Mouse (Mus musculus): ENCODE measurements around the gene Hoxd8.
A peak's percentile ranks its signal among the peaks of the same experiment; 100 is the strongest.

The Hoxd8 gene

DNA sequence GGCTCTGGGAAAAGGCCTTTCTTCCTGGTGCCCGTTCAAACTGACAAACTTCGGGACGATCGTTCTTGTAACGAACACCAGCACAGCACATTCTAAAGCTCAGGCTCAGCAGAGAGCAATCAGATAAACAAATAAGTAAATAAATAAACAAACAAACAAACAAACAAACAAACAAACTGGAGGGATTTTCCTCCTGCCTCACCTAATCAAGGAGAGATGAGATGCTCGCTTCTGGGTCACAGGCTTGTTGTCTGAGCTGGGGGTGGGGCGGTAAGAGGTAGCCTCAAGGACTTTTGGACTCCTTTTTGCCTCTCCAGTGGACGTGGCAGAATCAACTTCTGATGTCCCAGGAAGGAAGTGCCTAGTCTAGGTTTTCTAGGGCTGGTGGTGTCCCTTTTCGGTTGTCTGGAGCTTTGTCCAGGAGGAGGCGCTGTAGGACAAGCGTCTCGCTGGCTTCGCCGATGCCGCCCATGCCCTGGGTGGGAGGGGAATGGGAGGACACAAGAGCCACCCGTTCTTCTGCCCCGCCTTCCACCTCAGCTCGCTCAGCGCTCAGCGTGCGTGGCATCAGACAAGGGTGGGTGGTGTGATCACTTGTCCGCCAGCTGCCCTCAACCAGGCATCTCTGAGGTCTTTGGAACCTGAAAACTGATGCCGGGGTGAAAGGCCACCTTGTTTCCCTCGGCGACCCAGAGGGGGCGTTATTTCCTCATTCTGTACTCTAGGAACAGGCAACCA, 11.3 kb downstream of the Hoxd8 start:
- DNase-seq: peak; percentile 54 to 56

DNA sequence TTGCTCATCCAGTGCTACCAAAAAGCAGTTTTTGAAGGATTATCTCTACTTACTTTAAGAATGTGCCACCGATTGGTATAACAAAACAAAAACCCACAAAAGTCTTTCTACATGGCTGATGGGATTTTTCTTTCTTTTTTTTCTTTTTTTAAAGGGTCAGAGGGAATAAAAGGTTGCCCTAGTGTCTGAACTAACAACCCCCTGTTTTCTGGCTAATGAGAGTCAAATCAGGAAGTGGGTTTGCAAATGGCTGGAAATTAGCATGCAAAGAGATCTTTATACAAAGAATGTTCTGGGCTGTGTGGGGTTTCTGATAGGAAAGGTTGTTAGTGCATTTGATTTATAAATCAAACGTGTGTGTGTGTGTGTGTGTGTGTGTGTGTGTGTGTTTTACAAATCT, 16.0 kb downstream of the Hoxd8 start:
- no peak for DNase-seq

DNA sequence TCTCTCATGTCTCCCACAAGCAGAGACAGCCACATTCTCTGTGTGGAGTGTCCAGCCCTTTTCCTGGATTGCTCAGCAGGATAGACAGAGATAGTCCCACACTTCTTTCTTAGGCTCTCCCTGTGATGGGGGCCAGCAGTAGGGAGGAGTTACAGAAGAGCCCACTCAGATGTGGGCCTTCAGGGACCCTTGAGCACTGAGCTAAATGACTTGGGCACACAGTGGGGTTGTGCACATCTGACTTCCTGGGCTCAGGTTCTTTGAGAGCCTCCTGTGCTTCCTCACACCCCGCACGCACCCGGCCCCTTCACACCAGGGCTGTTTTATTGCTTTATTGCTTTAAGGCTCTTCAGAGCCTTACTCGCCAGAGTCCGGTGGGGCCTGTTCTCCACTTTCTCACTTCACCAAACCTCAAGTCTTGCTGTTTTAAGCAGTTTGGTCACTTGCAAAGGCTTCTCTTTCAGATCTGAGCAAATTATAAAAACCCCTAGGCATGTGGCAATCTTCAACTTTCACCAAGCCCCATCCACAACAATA, 16.6 kb downstream of the Hoxd8 start:
- no peak for DNase-seq

DNA sequence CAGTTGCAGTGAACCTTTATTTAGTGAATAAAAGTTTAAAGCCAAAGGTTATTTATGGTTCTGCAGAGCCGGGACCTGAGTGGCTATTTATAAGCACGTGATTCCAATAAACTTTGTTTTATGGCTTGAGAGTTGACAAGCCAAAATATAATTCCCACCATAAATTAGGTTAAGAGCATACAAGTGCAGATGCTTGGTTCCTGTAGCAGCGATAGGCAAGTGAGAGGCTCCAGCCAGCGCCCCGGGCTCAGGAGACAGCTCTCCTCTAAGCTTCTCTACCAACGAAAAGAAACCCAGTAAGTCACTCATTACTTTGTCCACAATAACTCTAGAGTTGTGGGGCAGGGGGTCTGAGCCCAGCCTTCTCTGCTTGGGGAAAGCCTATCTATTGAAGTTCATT, 17.5 kb downstream of the Hoxd8 start:
- DNase-seq: no peak

DNA sequence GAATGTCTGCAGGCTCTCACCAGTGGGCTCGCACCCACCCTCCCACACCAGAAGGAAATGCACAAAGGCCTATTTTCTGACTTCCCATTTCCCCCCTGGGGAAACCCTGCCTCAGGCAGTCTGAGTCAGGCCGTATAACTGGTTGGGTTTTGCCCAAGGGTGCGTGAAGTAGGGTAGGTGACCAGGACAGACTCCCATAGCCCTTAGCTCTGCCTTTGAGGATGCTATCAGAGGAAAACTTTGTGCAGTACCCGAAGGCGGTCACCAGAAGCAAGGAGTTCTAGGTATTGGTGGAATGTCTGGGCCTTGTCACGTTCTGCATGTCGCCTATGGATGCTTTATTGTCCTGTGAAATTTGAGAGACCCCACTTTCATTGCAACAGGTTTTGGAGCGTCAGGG, 18.5 kb downstream of the Hoxd8 start:
- DNase-seq: no peak

DNA sequence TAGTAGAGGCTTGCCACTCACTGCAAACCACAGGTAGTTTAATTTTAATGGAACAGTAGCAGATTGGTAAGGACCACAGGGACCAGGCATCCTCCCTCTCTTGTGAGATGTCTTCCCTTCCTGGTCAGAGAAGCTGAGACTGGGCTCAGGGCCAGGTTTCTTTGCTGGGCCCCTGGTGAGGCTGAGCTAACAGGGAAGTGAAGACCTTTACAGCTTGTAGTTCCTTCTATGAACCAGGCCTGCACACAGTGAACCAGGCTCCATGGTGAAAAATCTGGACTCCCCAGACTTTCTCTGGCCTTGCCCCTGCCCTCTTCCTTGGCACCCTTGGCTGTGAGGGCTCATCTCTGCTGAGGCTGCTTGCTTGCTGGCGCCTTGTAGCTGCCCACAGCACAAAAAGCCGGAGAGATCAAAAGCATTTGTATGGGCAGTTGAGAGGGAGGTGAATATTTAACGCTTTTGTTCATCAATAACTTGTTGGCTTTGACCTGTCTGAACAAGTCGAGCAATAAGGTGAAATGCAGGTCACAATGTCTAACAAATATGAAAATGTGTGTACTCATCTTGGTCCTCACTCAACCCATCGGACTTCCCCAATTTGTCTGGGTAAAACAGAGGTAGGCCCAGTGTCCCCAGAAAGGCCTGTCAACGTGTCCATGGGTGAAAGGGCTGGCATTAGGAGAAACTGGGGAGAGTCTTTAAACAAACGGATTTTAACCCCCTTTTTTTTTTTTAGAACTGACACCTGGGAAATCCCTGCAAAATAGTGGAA, 20.0 kb downstream of the Hoxd8 start:
- no peak for DNase-seq

DNA sequence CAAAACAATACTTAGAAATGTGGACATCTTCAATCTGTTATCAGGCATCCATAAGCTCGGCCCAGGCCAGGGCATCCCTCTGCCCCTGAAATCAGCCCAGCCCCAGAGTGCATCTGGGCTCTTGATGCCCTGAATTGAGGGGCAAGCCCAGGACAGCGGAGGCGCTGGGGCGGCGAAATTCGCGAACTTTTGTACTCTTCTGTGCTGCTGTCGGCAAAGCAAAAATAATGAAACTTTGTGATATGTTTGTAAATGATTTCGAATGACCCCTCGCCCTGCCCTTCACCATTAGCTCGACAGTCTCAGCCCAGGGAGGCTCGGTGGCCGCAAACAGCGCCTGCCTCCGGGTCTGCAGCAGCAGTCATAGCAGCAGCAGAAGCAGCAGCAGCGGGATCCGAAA, 20.8 kb downstream of the Hoxd8 start:
- no peak for DNase-seq

DNA sequence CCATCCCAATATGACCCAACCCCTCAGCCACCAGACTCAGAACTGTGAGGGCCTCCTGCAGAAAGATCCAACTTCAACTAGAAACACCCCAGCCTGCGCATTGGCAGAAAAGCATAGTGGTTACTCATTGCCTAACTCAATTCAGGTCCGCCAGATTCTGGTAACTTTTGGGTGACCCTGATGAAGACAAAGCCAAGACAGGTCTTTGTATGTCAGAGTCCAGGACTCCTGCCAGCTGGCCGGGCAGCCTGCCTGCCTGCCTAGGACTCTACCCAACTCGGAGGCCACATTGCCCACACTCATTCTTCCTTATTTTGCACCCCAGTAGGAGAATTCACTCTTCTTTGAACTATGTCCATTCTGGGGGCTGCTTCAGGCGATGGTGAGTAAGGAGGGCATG, 22.1 kb downstream of the Hoxd8 start, which contains the start of gene Gm28230:
TSS of gene Gm28230 (plus strand) at position 178 of the 400 bp plus-strand sequence.
- DNase-seq: no peak

DNA sequence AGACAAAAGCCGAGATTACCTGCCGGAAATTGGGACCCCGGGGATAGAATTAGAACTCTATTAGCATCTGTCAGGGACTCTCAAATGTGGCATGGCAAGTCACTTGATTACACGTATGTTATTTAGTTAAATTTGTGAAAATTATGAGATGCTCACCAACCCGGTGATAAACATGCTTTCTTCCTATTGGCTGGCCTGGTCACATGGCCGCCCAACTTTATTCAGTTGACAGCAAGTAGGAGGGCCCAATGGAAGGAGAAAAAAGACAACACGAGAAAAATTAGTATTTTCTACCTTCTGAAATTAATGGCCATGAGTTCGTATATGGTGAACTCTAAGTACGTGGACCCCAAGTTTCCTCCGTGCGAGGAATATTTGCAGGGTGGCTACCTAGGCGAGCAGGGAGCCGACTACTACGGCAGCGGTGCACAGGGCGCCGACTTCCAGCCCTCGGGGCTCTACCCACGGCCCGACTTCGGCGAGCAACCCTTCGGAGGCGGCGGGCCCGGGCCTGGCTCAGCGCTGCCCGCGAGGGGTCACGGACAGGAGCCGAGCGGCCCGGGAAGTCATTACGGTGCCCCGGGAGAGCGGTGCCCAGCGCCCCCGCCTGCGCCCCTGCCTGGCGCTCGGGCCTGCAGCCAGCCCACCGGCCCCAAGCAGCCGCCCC, 22.7 kb downstream of the Hoxd8 start:
- DNase-seq: no peak

DNA sequence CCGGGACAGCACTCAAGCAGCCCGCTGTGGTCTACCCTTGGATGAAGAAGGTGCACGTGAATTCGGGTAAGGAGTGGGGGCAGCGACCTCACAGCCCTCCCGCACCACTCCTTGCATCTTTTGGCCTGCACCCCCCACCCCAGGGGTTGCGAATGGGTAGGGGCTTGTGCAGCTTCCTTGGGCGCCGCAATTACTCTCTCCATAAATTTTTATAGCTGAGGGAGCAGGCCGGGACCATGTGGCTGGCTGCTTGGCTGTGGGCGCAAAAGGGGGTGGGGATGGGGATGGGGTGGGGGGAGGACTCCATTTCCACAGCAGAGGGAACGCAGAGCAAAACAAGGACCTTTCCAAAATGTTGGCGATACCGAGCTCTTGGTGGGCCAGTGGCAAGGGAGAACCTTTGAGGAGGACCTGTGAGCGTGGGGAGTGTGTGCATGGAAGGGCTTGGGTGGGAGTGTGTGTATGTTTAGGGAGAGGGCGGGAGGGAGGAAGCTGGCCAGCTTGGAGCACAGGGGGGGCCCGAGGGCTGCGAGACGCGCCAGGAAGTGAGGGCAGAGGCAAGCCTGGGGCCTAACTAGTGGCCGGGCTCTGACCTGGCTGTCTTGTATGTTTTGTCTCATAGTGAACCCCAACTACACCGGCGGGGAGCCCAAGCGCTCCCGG, 23.4 kb downstream of the Hoxd8 start:
- no peak for DNase-seq

DNA sequence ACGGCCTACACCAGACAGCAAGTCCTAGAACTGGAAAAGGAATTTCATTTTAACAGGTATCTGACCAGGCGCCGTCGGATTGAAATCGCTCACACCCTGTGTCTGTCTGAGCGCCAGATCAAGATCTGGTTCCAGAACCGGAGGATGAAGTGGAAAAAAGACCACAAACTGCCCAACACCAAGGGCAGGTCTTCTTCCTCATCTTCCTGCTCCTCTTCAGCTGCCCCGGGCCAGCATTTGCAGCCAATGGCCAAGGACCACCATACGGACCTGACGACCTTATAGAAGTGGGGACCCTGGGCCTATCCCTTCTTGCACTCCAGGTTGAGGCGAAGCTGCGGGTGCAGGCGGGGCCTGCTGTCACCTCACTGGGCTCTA, 23.9 kb downstream of the Hoxd8 start:
- DNase-seq: no peak

DNA sequence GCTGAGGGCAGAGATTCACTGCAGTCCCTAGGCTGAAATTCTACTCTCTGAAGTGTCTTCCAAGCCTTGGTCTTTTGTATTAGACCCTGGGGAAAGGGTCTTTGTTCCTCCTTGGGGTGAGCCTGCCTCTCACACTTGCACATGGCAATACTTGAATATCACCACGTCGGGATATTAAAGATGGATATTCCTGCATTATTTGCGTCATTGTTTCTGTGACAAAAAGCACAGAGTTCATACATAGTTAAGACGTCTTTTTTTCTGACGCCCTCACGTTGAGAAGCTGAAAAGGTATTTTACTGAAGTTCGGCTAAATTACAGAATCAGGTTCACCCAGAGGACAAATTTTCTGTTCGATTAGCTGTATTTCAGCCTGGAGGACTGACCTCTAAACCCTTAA, 25.9 kb downstream of the Hoxd8 start:
- no peak for DNase-seq

DNA sequence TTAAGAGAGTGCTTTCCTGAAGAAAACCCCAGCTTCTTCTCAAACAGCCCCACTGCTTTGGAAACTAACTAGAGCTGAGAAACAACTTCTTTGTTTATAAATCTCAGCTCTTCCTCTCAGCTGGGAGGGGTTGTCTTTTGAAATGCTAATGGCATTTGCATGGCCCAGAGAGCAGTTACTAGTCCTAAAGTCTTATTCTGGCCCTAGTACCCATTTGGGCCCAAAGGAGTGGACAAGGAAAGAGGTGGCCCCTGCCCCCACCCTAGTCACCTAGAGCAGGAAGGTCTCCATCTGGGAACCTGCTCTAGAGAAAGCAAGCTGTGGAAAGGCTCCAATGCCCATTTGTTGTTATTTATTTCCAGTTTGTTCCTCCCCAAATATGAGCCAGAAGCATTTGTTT, 26.6 kb downstream of the Hoxd8 start:
- no peak for DNase-seq

DNA sequence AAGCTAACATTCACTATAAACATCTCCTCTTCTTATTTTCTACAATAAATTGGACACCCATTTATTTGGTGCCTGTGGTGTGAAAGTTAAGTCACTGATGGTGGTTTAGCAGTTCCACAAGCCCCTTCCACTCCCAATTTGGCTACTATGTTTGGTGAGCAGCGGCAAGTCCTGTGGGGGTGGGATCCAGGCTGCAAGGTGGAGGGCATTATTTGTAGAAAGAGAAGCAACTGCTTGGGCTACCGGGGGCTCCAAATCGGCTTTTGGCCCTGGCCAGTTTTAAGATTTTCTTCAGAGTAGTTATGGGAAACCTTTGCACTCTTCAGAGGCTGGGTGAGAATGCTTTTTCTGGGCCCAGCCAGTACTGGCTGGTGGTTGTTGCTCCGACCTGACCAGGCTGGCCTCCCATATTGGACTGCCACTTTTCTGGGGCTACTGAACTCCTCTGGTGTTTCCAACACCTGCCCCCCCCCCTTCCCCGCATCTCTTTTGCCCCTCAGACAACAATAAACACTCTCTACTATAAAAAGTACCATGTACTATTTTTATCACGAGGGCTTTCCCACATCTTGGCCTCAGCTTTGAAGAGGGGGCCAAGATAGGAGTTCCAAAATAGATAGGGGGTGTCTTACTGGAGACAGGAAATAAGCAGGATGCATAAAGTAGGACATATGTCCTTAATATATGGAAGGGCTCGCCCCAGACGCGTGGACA, 27.5 kb downstream of the Hoxd8 start:
- no peak for DNase-seq

DNA sequence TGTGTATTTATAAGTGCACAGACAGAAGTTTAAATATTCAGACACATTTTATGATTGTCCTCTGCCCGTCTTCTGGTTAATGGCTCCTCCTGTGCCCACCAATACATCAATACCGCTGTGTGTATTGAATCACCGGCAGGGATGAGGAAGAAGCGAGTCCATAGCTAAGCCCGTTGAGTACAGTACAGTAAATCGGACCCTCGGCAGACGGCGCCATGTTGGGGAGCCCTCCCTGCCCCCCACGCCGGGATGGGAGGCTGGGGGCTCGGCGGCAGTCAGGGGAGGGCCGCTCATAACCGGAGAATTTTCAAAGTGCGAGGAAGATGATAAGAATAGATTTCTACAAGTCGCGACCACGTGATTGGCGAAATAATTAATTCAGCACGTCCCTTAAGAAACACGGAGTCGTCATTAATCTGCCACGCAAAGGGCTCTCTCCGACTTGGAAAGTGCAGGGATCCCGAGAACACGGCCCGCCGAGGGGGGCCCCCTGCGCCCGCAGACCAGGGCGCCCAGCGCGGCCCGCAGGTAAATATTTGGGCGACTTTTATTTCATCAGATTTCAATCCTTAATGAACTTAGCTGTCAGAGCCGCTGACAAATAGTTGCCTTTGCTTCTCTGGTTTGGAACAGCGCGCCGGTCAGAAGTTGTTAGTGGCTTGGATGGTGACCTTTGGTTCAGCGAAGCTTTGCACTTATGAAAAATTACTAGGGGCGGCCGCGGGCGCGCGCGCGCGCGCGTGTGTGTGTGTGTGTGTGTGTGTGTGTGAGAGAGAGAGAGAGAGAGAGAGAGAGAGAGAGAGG, 28.3 kb downstream of the Hoxd8 start:
- DNase-seq: no peak

DNA sequence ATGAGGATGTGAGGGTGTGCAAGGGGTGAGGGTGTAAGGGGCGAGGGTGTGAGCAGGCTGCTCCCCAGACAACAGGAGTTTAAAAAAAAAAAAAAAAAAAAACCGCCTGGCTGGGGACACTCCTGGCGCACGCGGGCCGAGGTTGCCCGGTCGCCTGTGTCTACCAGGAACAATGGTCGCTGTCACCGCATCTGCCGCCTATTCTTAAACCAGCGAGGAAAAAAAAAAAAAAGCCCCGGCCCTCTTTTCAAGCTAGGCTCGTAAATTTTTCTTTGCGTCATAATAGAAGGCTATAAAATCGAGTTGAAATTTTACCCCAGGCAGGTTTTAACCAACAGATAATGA, 28.9 kb downstream of the Hoxd8 start:
- no peak for DNase-seq

DNA sequence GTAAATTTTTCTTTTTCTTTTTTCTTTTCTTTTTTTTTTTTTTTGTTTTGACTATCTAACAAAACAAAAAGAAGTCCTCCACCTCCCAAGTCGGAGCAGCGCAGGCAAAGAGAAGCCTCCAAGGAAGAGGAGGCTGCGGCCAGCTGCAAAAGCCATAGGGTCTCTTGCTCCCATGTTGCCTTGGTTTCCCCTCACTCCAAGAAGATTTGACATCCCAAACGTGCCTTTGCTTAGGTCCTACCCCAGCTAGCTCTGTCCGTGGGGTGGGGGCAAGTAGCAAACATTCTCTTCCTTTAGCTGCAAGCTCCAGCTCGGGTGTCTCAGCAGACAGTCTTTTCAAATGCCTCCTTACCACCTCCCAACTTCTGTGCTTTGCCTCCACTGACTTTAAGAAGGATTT, 29.4 kb downstream of the Hoxd8 start:
- DNase-seq: no peak

DNA sequence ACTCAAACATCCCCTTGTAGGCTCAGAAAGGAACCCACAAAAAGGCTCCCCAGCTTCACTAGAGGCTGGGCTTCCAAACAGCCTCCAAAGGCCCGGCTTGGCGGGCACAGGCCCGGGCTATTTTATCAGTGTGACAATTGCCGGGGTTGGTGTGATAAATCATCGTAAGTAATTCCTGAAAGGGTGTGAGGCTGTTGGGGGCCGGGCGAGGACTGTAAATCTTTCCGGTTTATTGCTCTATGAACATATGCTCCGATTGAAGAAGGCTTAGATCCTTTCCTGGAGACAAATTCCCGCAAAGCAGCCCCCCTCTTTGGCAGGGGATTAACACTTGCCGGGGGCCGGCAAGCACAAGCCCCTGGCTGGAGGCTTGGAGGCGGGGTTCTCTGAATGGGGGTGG, 30.0 kb downstream of the Hoxd8 start:
- no peak for DNase-seq

DNA sequence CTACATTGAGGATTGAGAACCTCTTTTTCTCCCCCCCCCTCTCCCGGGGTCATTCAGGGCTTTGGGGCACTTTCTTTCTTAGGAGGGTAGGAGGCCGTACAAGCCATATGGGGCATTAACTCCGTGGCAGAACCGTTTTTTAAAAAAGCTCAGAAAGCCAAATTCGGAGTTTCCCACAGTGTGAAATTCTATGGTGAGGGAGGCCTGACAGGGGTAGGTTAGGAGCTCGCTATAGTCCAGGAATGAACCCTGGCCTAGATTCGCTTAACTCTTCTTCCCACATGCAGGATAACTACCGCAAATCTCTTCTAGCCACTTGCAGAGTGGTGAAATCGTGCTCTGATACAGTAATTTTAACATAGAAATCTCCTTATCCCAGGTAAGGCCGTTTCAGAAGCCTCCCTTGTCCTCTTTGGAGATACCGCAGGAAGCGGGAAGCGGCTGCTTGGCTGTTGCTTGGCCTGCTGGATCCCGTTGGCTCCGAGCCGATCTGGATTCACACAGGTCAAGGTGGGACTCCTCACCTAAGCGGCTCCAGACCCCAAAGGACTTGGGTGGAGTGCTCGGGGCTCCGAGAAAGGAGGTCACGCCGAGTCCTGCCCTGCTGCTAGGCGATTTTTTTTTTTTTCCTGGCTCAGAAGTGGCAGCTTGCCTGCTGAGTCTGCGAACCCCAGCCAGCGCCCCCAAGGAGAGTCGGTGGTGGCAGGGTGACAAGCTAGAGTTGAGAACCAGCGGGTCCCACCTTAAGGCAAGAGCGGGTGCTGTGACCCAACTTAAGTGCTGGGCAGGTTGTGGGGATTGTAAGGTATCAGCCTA, 30.8 kb downstream of the Hoxd8 start:
- no peak for DNase-seq

DNA sequence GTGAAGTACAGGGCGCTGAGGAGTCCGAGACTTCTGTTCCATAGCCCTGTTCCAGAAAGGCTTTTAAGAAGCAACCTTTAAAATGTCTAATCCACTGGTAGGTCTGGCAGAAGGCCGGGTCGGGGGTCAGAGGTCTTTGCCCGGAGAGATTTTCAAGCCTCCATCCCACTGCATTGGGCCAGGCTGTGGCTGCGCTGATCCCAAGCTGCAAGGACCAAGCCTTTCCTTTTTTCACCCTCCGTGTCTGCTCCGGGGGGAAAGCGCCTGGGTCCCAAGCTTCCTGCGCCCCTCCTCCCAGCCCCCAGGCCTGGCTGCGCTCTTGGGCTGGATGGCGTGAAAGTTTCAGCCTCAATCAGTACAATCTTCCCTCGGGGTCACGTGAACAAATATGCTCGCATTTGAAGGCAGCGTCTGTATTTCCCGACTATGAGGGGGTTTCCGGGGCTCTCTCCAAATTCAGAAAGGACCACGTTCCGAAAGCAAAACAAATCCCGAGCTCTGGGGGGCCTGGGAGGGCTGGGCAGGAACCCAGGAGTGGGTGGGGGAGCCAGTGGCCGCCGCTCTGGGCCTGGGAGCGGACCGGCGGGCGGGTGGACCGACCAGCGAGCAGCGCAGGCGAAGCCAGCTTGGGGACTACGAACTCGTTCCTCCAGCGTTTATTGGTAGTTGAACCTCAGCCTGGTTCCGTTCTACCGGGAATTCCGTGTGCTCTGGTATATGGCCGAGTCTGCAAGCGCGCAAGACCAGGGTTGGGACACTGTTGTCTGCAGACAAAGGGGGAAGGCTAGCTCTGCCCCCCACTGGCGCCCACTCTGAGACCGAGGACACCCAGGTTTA, 31.7 kb downstream of the Hoxd8 start:
- DNase-seq: no peak

All from cerebellum, postnatal 36 days (tissue).